Mouse (Mus musculus) hindbrain, postnatal 0 days (tissue): ENCODE measurements at regions not wholly inside any gene's neighbourhood (a gene's known extent, or its start where the extent isn't known, plus 50 kb on each side); places are given as distances from the start of the nearest gene placed in this dataset.

Source experiments
- ATAC-seq: fragments of 200-750 bp; cut with Nextera tagmentation; 2 replicates; pipeline ENCODE4 v1.8.0; 2017; ENCODE audit warnings: mild to moderate bottlenecking, moderate TSS enrichment, moderate library complexity
- DNase-seq: peaks from one replicate; pipeline ENCODE4 v3.0.0-alpha.2; 2015; ENCODE audit warnings: low spot score
- H3K27ac ChIP-seq: fragments of 300-500 bp; sonication (generic); 2 replicates; pipeline ENCODE4 v1.5.1; 2014; ENCODE audit warnings: mild to moderate bottlenecking
- H3K27me3 ChIP-seq: fragments of 300-500 bp; sonication (generic); 2 replicates; pipeline ENCODE4 v1.6.1; 2014; ENCODE audit warnings: low read length, mixed read lengths; ENCODE audit not compliant: insufficient read depth
- H3K36me3 ChIP-seq: fragments of 300-500 bp; sonication (generic); 2 replicates; pipeline ENCODE4 v1.6.1; 2014; ENCODE audit warnings: low read length, mixed read lengths; ENCODE audit not compliant: insufficient read depth
- H3K4me1 ChIP-seq: fragments of 300-500 bp; sonication (generic); 2 replicates; pipeline ENCODE4 v1.6.1; 2014; ENCODE audit warnings: antibody characterized with exemption, low read length, mixed read lengths; ENCODE audit not compliant: insufficient read depth
- H3K4me2 ChIP-seq: fragments of 300-500 bp; sonication (generic); 2 replicates; pipeline ENCODE4 v1.6.1; 2014; ENCODE audit warnings: low read depth, mild to moderate bottlenecking, low read length, moderate library complexity, mixed read lengths
- H3K4me3 ChIP-seq: fragments of 300-500 bp; sonication (generic); 2 replicates; pipeline ENCODE4 v1.5.1; 2014; ENCODE audit warnings: low read length
- H3K9ac ChIP-seq: fragments of 300-500 bp; sonication (generic); replicated peaks from 2 replicates; pipeline ENCODE4 v1.6.1; 2014; ENCODE audit warnings: mild to moderate bottlenecking, low read length, moderate library complexity, mixed read lengths
- H3K9me3 ChIP-seq: fragments of 300-500 bp; sonication (generic); 2 replicates; pipeline ENCODE4 v1.6.1; 2016; ENCODE audit warnings: low read length, mixed read lengths
- CTCF ChIP-seq: IDR thresholded peaks from 2 replicates; pipeline ENCODE4 v1.5.1; 2016; ENCODE audit warnings: antibody characterized with exemption, control low read depth, low read depth
- WGBS: fragments of 180-500 bp; shearing (Covaris S2); extraction: QIAGEN DNeasy Blood & Tissue Kit; methylation state at CpG from one replicate; pipeline ENCODE4 v1.1.7; 2014; 5-methylcytosine and 5-hydroxymethylcytosine counted together

GRCm38 (mm10) chr6:95204231-95204630 lies 87.2 kb downstream of the Kbtbd8 start:
- WGBS = 69% methylated on average over 3 of the region's 3 CpGs
- Histone ChIP-seq H3K27ac (no peak overlapping the region), H3K9ac (no peak overlapping the region), H3K4me2 (no peak overlapping the region), H3K4me1 (peaks cover 10% of the 10 kb centered on the region; the same call in 1 of the 2 replicates), H3K4me3 (no peak overlapping the region), H3K27me3 (no peaks in the 10 kb centered on the region), H3K9me3 (no peaks in the 10 kb centered on the region), H3K36me3 (no peaks in the 10 kb centered on the region)
- TF ChIP-seq CTCF = no peak
- ATAC-seq = no peak
- no peak for DNase-seq

- no peak overlapping the region for H3K9ac ChIP-seq
- DNase-seq (peak; percentile 57), ATAC-seq (no peak)
- no peak overlapping the region for H3K27ac ChIP-seq
- H3K4me1 ChIP-seq = peaks cover 10% of the 10 kb centered on the region; the same call in 1 of the 2 replicates
- 36% methylated on average over 2 of the region's 2 CpGs for WGBS
- TF ChIP-seq CTCF = peak; percentile 66
- no peaks in the 10 kb centered on the region for H3K9me3 ChIP-seq
- no peaks in the 10 kb centered on the region for H3K36me3 ChIP-seq
- H3K27me3 ChIP-seq = no peaks in the 10 kb centered on the region
- H3K4me2 ChIP-seq = no peak overlapping the region
- no peak overlapping the region for H3K4me3 ChIP-seq
Observed at GRCm38 (mm10) chr6:95207063-95207462, 90.0 kb downstream of the Kbtbd8 start.

GRCm38 (mm10) chr6:95217431-95217830 lies 100.4 kb downstream of the Kbtbd8 start:
- 30% methylated on average over 6 of the region's 6 CpGs for WGBS
- no peak overlapping the region for H3K9ac ChIP-seq
- H3K9me3 ChIP-seq = no peaks in the 10 kb centered on the region
- H3K4me2 ChIP-seq = no peak overlapping the region
- H3K4me1 ChIP-seq = no peaks in the 10 kb centered on the region
- DNase-seq (peak; percentile 71), ATAC-seq (peak; percentile 24; the same call in 1 of the 2 replicates)
- no peak overlapping the region for H3K4me3 ChIP-seq
- TF ChIP-seq CTCF = peak; percentile 68
- H3K27ac ChIP-seq = no peak overlapping the region
- H3K27me3 ChIP-seq = no peaks in the 10 kb centered on the region
- no peaks in the 10 kb centered on the region for H3K36me3 ChIP-seq

- Histone ChIP-seq H3K27me3 (no peaks in the 10 kb centered on the region), H3K36me3 (no peaks in the 10 kb centered on the region), H3K9me3 (no peaks in the 10 kb centered on the region), H3K27ac (no peak overlapping the region), H3K9ac (no peak overlapping the region), H3K4me3 (no peak overlapping the region), H3K4me1 (no peaks in the 10 kb centered on the region), H3K4me2 (no peak overlapping the region)
- WGBS = 76% methylated on average over 3 of the region's 3 CpGs
- no peak for ATAC-seq
- no peak for TF ChIP-seq CTCF
- DNase-seq = no peak
Observed at GRCm38 (mm10) chr6:95218830-95219229, 101.8 kb downstream of the Kbtbd8 start.

GRCm38 (mm10) chr6:95223537-95223936 lies 98.4 kb upstream of the Gm10234 start:
- no peaks in the 10 kb centered on the region for H3K9me3 ChIP-seq
- no peak overlapping the region for H3K4me2 ChIP-seq
- ATAC-seq (peak; percentile 86), DNase-seq (peak; percentile 93)
- H3K27me3 ChIP-seq = no peaks in the 10 kb centered on the region
- WGBS = 26% methylated on average over 7 of the region's 7 CpGs
- peak; percentile 95 for TF ChIP-seq CTCF
- H3K9ac ChIP-seq = no peak overlapping the region
- H3K27ac ChIP-seq = no peak overlapping the region
- no peaks in the 10 kb centered on the region for H3K36me3 ChIP-seq
- H3K4me1 ChIP-seq = no peaks in the 10 kb centered on the region
- H3K4me3 ChIP-seq = no peak overlapping the region

- no peaks in the 10 kb centered on the region for H3K36me3 ChIP-seq
- no peak for ATAC-seq
- no peaks in the 10 kb centered on the region for H3K4me1 ChIP-seq
- H3K27ac ChIP-seq = no peak overlapping the region
- no peak overlapping the region for H3K9ac ChIP-seq
- TF ChIP-seq CTCF = no peak
- H3K27me3 ChIP-seq = no peaks in the 10 kb centered on the region
- H3K4me2 ChIP-seq = no peak overlapping the region
- DNase-seq = no peak
- H3K9me3 ChIP-seq = no peaks in the 10 kb centered on the region
- 57% methylated on average over 8 of the region's 8 CpGs for WGBS
- no peak overlapping the region for H3K4me3 ChIP-seq
Observed at GRCm38 (mm10) chr6:95229885-95230284, 92.0 kb upstream of the Gm10234 start.

- Histone ChIP-seq H3K4me2 (0 out of 2 replicates have a peak overlapping the region, but pooled peaks have one; percentile 30), H3K27ac (0 out of 2 replicates have a peak overlapping the region, but pooled peaks have one; percentile 26), H3K4me3 (no peak overlapping the region), H3K27me3 (no peaks in the 10 kb centered on the region), H3K9ac (0 out of 2 replicates have a peak overlapping the region, but pooled peaks have one; percentile 5), H3K36me3 (no peaks in the 10 kb centered on the region), H3K9me3 (no peaks in the 10 kb centered on the region), H3K4me1 (no peaks in the 10 kb centered on the region)
- no peak for ATAC-seq
- WGBS = 64% methylated on average over 13 of the region's 13 CpGs
- TF ChIP-seq CTCF = no peak
- DNase-seq = no peak
Observed at GRCm38 (mm10) chr6:95234712-95235111, 87.2 kb upstream of the Gm10234 start.
